Mouse (Mus musculus): ENCODE data around the gene Rundc3b. TPM values are rescaled to one million over a fixed set of nuclear protein-coding genes. Genes with fewer than 3 reads are reported as not detected.

Gene Rundc3b
- polyA plus RNA-seq, 1 experiment, result not detected

DNA sequence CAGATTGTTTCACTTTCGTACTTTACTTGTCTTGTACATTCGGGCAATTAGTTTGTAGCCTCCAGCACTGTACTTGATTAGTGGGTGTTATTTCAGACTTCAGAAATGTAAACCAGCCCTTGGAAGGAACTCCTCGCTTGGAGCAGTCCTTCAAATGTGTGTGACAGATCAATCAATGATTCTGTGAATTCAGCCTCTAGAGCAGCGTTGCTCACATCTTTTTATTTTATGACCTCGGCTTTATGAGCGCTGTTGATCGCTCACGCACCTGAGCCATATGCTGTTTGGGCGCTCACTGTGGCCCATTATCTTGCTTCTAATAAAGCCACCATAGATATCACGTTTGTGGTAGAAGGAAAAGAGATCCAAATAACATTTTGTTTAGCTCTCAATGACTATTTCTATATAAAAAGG lies 38.0 kb upstream of the Rundc3b start:
- Histone ChIP-seq H3K4me3 (no peak overlapping the region), H3K27me3 (ENCODE audit: control insufficient read depth, insufficient read depth, insufficient read length) (no peaks in the 10 kb centered on the region), H3K36me3 (ENCODE audit: control insufficient read depth, insufficient read depth) (no peaks in the 10 kb centered on the region), H3K79me2 (ENCODE audit: control insufficient read depth, insufficient read depth) (no peaks in the 10 kb centered on the region), H3ac (ENCODE audit: control insufficient read depth, insufficient read length) (no peak overlapping the region), H3K4me2 (ENCODE audit: low read depth) (no peak overlapping the region)
- TF ChIP-seq SRF (IDR thresholded peaks at IDR 0.05; ENCODE audit: control insufficient read depth, insufficient read length, low read depth) (no peak), CEBPB (IDR thresholded peaks at IDR 0.05; ENCODE audit: insufficient read depth, poor library complexity, severe bottlenecking) (no peak), TCF12 (IDR thresholded peaks at IDR 0.05; ENCODE audit: insufficient read depth, poor library complexity, severe bottlenecking) (no peak), MYOD1 (IDR thresholded peaks at IDR 0.05; ENCODE audit: control insufficient read depth in 1 of 3, insufficient read length in 2 of 3, low read depth in 2 of 3) (no peak), TCF3 (IDR thresholded peaks at IDR 0.05; ENCODE audit: insufficient read length, low read depth) (no peak)

DNA sequence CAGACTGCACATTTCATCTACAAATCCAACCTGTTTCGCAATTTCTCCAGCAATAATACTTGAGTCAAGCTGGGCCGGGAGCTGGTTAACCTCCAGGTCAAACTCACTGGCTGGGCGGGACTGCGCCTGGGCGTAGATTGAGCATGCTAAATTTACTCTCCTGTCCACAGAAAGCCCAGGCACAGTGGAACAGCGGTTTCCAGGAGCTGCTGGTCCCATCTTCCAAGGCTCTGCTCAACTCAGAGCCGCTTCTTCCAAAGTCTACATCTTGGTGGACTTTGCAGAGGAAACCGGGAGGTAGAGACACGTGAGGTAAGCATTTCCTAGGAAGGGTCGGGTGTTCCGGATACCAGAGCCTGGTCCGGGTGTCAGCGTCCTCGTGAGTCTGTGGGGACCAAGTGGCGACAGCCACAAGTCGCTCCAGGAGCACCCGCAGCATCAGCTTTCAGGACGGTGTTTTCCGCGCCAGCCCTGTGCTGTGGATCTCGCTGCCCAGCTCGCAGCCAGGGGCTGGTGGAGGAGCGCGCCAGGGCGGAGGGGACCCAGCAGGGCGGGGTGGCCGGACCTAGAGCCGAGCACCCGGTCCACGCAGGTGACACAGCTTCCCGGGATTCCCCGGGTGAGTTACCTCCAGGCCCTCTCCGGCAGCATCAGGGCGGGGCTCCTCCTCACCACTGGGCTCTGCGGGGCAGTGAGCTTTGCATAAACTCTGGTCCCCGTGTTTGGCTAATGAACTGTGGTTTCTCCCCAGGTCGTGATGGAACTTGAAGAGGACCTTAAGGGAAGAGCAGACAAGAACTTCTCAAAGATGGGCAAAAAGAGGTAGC lies 37.4 kb upstream of the Rundc3b start, which contains the start of gene Abcb1a:
Abcb1a (plus strand) TSS at position 167 of the 827 bp plus-strand sequence.
- Histone ChIP-seq H3K4me2 (ENCODE audit: low read depth) (no peak within 1 kb of the TSS), H3K79me2 (ENCODE audit: control insufficient read depth, insufficient read depth) (no peaks in the 10 kb centered on the region), H3K36me3 (ENCODE audit: control insufficient read depth, insufficient read depth) (no peaks in the 10 kb centered on the region), H3ac (ENCODE audit: control insufficient read depth, insufficient read length) (no peak within 1 kb of the TSS), H3K27me3 (ENCODE audit: control insufficient read depth, insufficient read depth, insufficient read length) (no peaks in the 10 kb centered on the region), H3K4me3 (no peak within 1 kb of the TSS)
- no peak for TF ChIP-seq USF1 (IDR thresholded peaks at IDR 0.05; ENCODE audit: low read depth)
- TF ChIP-seq MYOG (IDR thresholded peaks at IDR 0.05; ENCODE audit: control insufficient read depth in 1 of 3, insufficient read depth in 1 of 3, insufficient read length in 2 of 3, low read depth in 2 of 3), result no peak
- no peak for TF ChIP-seq E2F4 (IDR thresholded peaks at IDR 0.05; ENCODE audit: insufficient read depth)
- no peak for TF ChIP-seq SRF (IDR thresholded peaks at IDR 0.05; ENCODE audit: control insufficient read depth, insufficient read length, low read depth)
- no peak for TF ChIP-seq REST (IDR thresholded peaks at IDR 0.05; ENCODE audit: insufficient read depth, insufficient read length)
- no peak for TF ChIP-seq MYOD1 (IDR thresholded peaks at IDR 0.05; ENCODE audit: control insufficient read depth in 1 of 3, insufficient read length in 2 of 3, low read depth in 2 of 3)
- TF ChIP-seq TCF3 (IDR thresholded peaks at IDR 0.05; ENCODE audit: insufficient read length, low read depth), result no peak
- TF ChIP-seq TCF12 (IDR thresholded peaks at IDR 0.05; ENCODE audit: insufficient read depth, poor library complexity, severe bottlenecking), result no peak
- TF ChIP-seq MAX (IDR thresholded peaks at IDR 0.05; ENCODE audit: low read depth), result no peak
- no peak for TF ChIP-seq POLR2AphosphoS2 (IDR thresholded peaks at IDR 0.05; ENCODE audit: insufficient read length, low read depth)
- no peak for TF ChIP-seq CEBPB (IDR thresholded peaks at IDR 0.05; ENCODE audit: insufficient read depth, poor library complexity, severe bottlenecking)
- no peak for TF ChIP-seq POLR2A (IDR thresholded peaks at IDR 0.05; ENCODE audit: insufficient read length, low read depth)

DNA sequence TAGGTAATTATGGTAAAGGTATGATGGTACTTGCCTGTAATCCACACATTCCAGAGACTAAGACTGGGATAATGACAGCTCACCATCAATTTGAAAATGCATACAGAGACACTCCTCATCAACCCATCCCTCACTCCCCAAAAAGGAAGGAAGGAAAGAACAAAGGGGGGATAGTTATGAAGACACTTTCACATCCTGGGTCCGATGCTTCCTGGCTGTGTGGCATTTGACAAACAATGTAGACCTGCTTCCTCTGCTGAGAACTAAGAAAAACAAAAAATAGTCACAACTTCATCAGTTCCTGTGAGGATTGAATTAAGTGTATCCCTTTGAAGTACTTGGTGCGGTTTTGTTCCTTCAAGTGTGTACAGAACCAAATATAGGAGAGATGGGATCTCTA lies 29.3 kb upstream of the Rundc3b start:
- Histone ChIP-seq H3ac (ENCODE audit: control insufficient read depth, insufficient read length) (no peak overlapping the region), H3K4me3 (no peak overlapping the region), H3K27me3 (ENCODE audit: control insufficient read depth, insufficient read depth, insufficient read length) (no peaks in the 10 kb centered on the region), H3K4me2 (ENCODE audit: low read depth) (no peak overlapping the region), H3K36me3 (ENCODE audit: control insufficient read depth, insufficient read depth) (no peaks in the 10 kb centered on the region), H3K79me2 (ENCODE audit: control insufficient read depth, insufficient read depth) (no peaks in the 10 kb centered on the region)
- TF ChIP-seq USF1 (IDR thresholded peaks at IDR 0.05; ENCODE audit: low read depth) (no peak), REST (IDR thresholded peaks at IDR 0.05; ENCODE audit: insufficient read depth, insufficient read length) (no peak), SRF (IDR thresholded peaks at IDR 0.05; ENCODE audit: control insufficient read depth, insufficient read length, low read depth) (no peak), MAX (IDR thresholded peaks at IDR 0.05; ENCODE audit: low read depth) (no peak), TCF3 (IDR thresholded peaks at IDR 0.05; ENCODE audit: insufficient read length, low read depth) (no peak), CEBPB (IDR thresholded peaks at IDR 0.05; ENCODE audit: insufficient read depth, poor library complexity, severe bottlenecking) (no peak), POLR2AphosphoS2 (IDR thresholded peaks at IDR 0.05; ENCODE audit: insufficient read length, low read depth) (no peak)

GRCm38 (mm10) chr5:8648774-8649173 lies 26.0 kb upstream of the Rundc3b start:
- TF ChIP-seq MYOG (IDR thresholded peaks at IDR 0.05; ENCODE audit: control insufficient read depth in 1 of 3, insufficient read depth in 1 of 3, insufficient read length in 2 of 3, low read depth in 2 of 3) (no peak), REST (IDR thresholded peaks at IDR 0.05; ENCODE audit: insufficient read depth, insufficient read length) (no peak), CEBPB (IDR thresholded peaks at IDR 0.05; ENCODE audit: insufficient read depth, poor library complexity, severe bottlenecking) (no peak), SRF (IDR thresholded peaks at IDR 0.05; ENCODE audit: control insufficient read depth, insufficient read length, low read depth) (no peak)
- H3K4me2 ChIP-seq (ENCODE audit: low read depth), result no peak overlapping the region
- H3K36me3 ChIP-seq (ENCODE audit: control insufficient read depth, insufficient read depth), result no peaks in the 10 kb centered on the region
- no peak overlapping the region for H3K4me3 ChIP-seq
- no peaks in the 10 kb centered on the region for H3K27me3 ChIP-seq (ENCODE audit: control insufficient read depth, insufficient read depth, insufficient read length)
- H3K79me2 ChIP-seq (ENCODE audit: control insufficient read depth, insufficient read depth), result no peaks in the 10 kb centered on the region
- H3ac ChIP-seq (ENCODE audit: control insufficient read depth, insufficient read length), result no peak overlapping the region

DNA sequence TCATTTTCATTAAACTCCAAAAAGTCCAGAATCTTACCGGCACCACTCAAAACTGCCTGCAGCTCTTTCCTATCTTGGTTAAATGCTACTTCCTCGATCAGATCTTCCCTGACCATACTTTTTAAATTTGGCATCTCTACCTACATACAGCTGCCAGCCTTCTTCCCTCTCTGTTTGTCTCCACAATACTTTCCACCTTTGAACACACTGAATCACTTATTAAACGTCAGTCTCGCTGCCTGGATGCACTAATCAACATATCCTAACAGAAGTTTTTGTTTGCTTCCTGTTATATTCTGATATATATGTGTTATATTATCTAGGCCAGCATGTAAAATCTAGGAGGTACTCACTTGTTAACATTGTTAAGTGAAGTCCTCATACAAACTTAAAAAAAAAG lies 25.5 kb upstream of the Rundc3b start:
- TF ChIP-seq CEBPB (IDR thresholded peaks at IDR 0.05; ENCODE audit: insufficient read depth, poor library complexity, severe bottlenecking) (no peak), MYOD1 (IDR thresholded peaks at IDR 0.05; ENCODE audit: control insufficient read depth in 1 of 3, insufficient read length in 2 of 3, low read depth in 2 of 3) (no peak), MYOG (IDR thresholded peaks at IDR 0.05; ENCODE audit: control insufficient read depth in 1 of 3, insufficient read depth in 1 of 3, insufficient read length in 2 of 3, low read depth in 2 of 3) (no peak), POLR2AphosphoS2 (IDR thresholded peaks at IDR 0.05; ENCODE audit: insufficient read length, low read depth) (no peak), POLR2A (IDR thresholded peaks at IDR 0.05; ENCODE audit: insufficient read length, low read depth) (no peak), TCF12 (IDR thresholded peaks at IDR 0.05; ENCODE audit: insufficient read depth, poor library complexity, severe bottlenecking) (no peak), E2F4 (IDR thresholded peaks at IDR 0.05; ENCODE audit: insufficient read depth) (no peak), USF1 (IDR thresholded peaks at IDR 0.05; ENCODE audit: low read depth) (no peak)
- no peak overlapping the region for H3ac ChIP-seq (ENCODE audit: control insufficient read depth, insufficient read length)
- H3K36me3 ChIP-seq (ENCODE audit: control insufficient read depth, insufficient read depth), result no peaks in the 10 kb centered on the region
- no peak overlapping the region for H3K4me3 ChIP-seq
- no peaks in the 10 kb centered on the region for H3K27me3 ChIP-seq (ENCODE audit: control insufficient read depth, insufficient read depth, insufficient read length)
- H3K79me2 ChIP-seq (ENCODE audit: control insufficient read depth, insufficient read depth), result no peaks in the 10 kb centered on the region
- no peak overlapping the region for H3K4me2 ChIP-seq (ENCODE audit: low read depth)
